Mouse (Mus musculus) embryonic facial prominence, embryonic 10.5 days (tissue): ENCODE data around the gene Btk. TPM values are rescaled to one million over a fixed set of nuclear protein-coding genes. Genes with fewer than 3 reads are reported as not detected.

Source experiments
- DNase-seq: peaks from one replicate; pipeline ENCODE4 v3.0.0-alpha.2; 2017; ENCODE audit warnings: low spot score
- H3K27ac ChIP-seq: fragments of 300-500 bp; sonication (generic); replicated peaks from 2 replicates; pipeline ENCODE4 v1.5.1; 2016; ENCODE audit warnings: mild to moderate bottlenecking
- H3K27me3 ChIP-seq: fragments of 300-500 bp; sonication (generic); replicated peaks from 2 replicates; pipeline ENCODE4 v1.6.1; 2016; ENCODE audit warnings: low read depth, mild to moderate bottlenecking; ENCODE audit not compliant: poor library complexity, severe bottlenecking
- H3K36me3 ChIP-seq: fragments of 300-500 bp; sonication (generic); replicated peaks from 2 replicates; pipeline ENCODE4 v1.6.1; 2016; ENCODE audit warnings: mild to moderate bottlenecking, moderate library complexity
- H3K4me1 ChIP-seq: fragments of 300-500 bp; sonication (generic); 2 replicates; pipeline ENCODE4 v1.6.1; 2016
- H3K4me3 ChIP-seq: fragments of 300-500 bp; sonication (generic); 2 replicates; pipeline ENCODE4 v1.5.1; 2016; ENCODE audit warnings: mild to moderate bottlenecking, moderate library complexity
- H3K9me3 ChIP-seq: fragments of 300-500 bp; sonication (generic); 2 replicates; pipeline ENCODE4 v1.6.1; 2016; ENCODE audit warnings: mild to moderate bottlenecking
- WGBS: fragments of 180-500 bp; shearing (Covaris S2); methylation state at CpG from one replicate; pipeline ENCODE4 v1.1.7; 2016; 5-methylcytosine and 5-hydroxymethylcytosine counted together
- polyA plus RNA-seq: library from polyadenylated mRNA; unstranded; fragments of >200 nt; fragmentation: Nextera tagmentation; extraction: Ambion mirVana; gene quantifications from 2 replicates; pipeline ENCODE4 v1.2.1, GENCODE M21; 2016

Gene Btk
- polyA plus RNA-seq, 1 experiment from 2014 or later, result 1.1 TPM

DNA sequence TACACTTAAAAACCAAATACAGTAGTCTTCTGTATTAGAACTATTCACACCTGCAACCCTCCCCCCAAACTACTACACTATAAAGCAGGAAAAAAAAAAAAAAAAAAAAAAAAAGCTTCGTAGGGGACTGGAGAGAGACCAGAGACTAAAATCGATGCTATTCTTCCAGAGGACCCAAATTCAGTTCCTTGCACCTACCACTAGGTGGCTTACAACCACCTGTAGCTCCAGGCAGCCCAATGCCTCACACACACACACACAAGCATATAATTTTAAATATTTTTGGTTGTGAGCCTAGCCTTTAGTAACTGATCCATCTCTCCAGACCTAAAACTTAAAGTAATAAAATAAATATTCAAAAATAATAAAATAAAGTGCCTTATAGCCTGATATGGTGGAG is 73.9 kb downstream of the Btk start:
- H3K27me3 ChIP-seq, result 0 out of 2 replicates have a peak, but pooled peaks cover 1% of the 10 kb centered on the region
- H3K4me1 ChIP-seq, result no peaks in the 10 kb centered on the region
- H3K27ac ChIP-seq, result no peak overlapping the region
- H3K4me3 ChIP-seq, result no peak overlapping the region
- DNase-seq, result no peak
- 45% methylated on average over 2 of the region's 2 CpGs for WGBS
- no peaks in the 10 kb centered on the region for H3K36me3 ChIP-seq
- H3K9me3 ChIP-seq, result no peaks in the 10 kb centered on the region

DNA sequence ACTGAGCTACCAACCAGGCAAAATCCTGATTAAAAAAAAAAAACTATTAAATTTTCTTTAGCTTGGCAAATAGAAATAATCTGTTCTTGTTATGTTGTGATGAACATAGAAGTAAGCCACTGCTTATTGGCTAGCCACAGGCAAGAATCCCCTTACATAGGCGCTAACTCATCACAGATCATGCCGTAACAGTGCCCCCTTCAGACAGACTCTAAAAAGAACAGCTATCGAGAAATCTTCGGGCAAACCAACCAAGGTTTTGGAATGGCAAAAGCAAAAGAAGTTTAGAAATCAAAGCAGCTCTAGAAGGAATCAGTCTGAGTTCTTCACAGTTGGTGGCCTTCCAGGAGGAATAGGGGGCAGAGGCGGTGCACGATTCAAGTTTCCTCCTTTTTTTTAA is 75.4 kb downstream of the Btk start:
- H3K4me1 ChIP-seq, result no peaks in the 10 kb centered on the region
- H3K36me3 ChIP-seq, result no peaks in the 10 kb centered on the region
- H3K27ac ChIP-seq, result no peak overlapping the region
- H3K9me3 ChIP-seq, result no peaks in the 10 kb centered on the region
- 0 out of 2 replicates have a peak, but pooled peaks cover 3% of the 10 kb centered on the region for H3K27me3 ChIP-seq
- DNase-seq, result no peak
- WGBS, result 68% methylated on average over 6 of the region's 6 CpGs
- no peak overlapping the region for H3K4me3 ChIP-seq

DNA sequence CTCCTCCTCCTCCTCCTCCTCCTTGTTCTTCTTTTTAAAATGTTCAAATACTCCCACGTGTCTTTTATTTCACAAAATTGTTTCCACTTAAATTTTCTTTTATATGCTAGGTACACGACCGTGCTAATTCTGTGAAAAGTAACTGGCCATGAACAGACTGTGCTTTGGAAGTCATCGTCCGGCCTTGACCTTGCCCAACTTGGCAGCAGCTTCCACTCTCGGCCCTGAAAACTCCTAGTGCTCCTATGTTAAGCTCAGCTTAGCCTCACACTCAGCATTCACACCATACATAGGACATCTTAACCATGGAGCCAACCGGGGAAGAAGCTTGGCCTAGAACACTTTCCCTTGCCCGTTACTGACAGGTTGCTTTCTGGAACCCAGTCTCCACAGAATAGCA is 82.7 kb downstream of the Btk start:
- no peak for DNase-seq
- Histone ChIP-seq H3K27me3 (0 out of 2 replicates have a peak, but pooled peaks cover 14% of the 10 kb centered on the region), H3K9me3 (no peaks in the 10 kb centered on the region), H3K4me1 (no peaks in the 10 kb centered on the region), H3K27ac (no peak overlapping the region), H3K36me3 (no peaks in the 10 kb centered on the region), H3K4me3 (no peak overlapping the region)
- WGBS, result 83% methylated on average over 8 of the region's 8 CpGs

Other genes starting within 250 kb of the Btk start
- 1.4 and 1.8 TPM in 2 replicates for gene Drp2, start 179.0 kb downstream of the Btk start, polyA plus RNA-seq
- gene Taf7l, start 107.1 kb downstream of the Btk start, polyA plus RNA-seq, result 0.21 TPM in 1 of 2 replicates, not detected in the other
- gene Timm8a1, start 41.7 kb downstream of the Btk start, polyA plus RNA-seq, result 97.4 and 103 TPM in 2 replicates
- 341 and 352 TPM in 2 replicates for gene Rpl36a, start 2.1 kb upstream of the Btk start, polyA plus RNA-seq
- 5.9 and 7.2 TPM in 2 replicates for gene Gla, start 17.6 kb upstream of the Btk start, polyA plus RNA-seq
- gene Hnrnph2, start 17.6 kb upstream of the Btk start, polyA plus RNA-seq, result 218 and 219 TPM in 2 replicates
- gene Armcx4, start 102.9 kb upstream of the Btk start, polyA plus RNA-seq, result 6.3 and 7.1 TPM in 2 replicates
- 46.9 and 50.0 TPM in 2 replicates for gene Armcx1, start 134.4 kb upstream of the Btk start, polyA plus RNA-seq
- gene Armcx6, start 167.8 kb upstream of the Btk start, polyA plus RNA-seq, result 16.1 and 19.1 TPM in 2 replicates
- 47.5 and 51.4 TPM in 2 replicates for gene Armcx3, start 173.0 kb upstream of the Btk start, polyA plus RNA-seq
- gene Armcx2, start 225.7 kb upstream of the Btk start, polyA plus RNA-seq, result 79.7 and 80.8 TPM in 2 replicates